Mouse (Mus musculus) cerebellum, adult 2 months (tissue): Measurements from ENCODE around the gene Arl13b. TPM values are rescaled to one million over a fixed set of nuclear protein-coding genes. Genes with fewer than 3 reads are reported as not detected.

Experiments
- DNase-seq, 2 experiments: peaks; one replicate each; pipeline ENCODE4 v3.0.0; 2021
- H3K27ac ChIP-seq: fragments of 200-500 bp; 2 replicates; pipeline ENCODE4 v1.5.1; 2012; ENCODE audit warnings: low read length, control low read depth, inconsistent platforms; ENCODE audit not compliant: insufficient read depth
- H3K27me3 ChIP-seq: fragments of 200-500 bp; 2 replicates; pipeline ENCODE4 v1.6.1; 2012; ENCODE audit warnings: inconsistent platforms, mild to moderate bottlenecking, low read length, moderate library complexity; ENCODE audit not compliant: control insufficient read depth, insufficient read depth
- H3K4me1 ChIP-seq: fragments of 200-500 bp; 2 replicates; pipeline ENCODE4 v1.6.1; 2011; ENCODE audit warnings: low read length; ENCODE audit not compliant: control insufficient read depth, insufficient read depth
- H3K4me3 ChIP-seq: fragments of 200-500 bp; replicated peaks from 2 replicates; pipeline ENCODE3; 2011; ENCODE audit warnings: mild to moderate bottlenecking, low read depth, low read length, control low read depth; ENCODE audit not compliant: insufficient read depth
- CTCF ChIP-seq: fragments of 200-500 bp; IDR thresholded peaks from 2 replicates; pipeline ENCODE4 v1.5.1; 2011; ENCODE audit warnings: low read depth, mild to moderate bottlenecking, control low read depth, low read length, moderate library complexity, borderline replicate concordance; ENCODE audit not compliant: insufficient read depth
- POLR2A ChIP-seq: fragments of 200-500 bp; IDR thresholded peaks from 2 replicates; pipeline ENCODE4 v1.6.1; 2011; ENCODE audit warnings: low read length, control low read depth, borderline replicate concordance; ENCODE audit not compliant: insufficient read depth
- WGBS: fragments of 180-500 bp; shearing (Covaris S2); methylation state at CpG from one replicate; pipeline ENCODE4 v1.1.7; 2018; 5-methylcytosine and 5-hydroxymethylcytosine counted together
- polyA plus RNA-seq: library from polyadenylated mRNA; depleted of rRNA; stranded (reverse); fragments of >200 nt; gene quantifications from 2 replicates; pipeline ENCODE4 v1.2.3, GENCODE M21; 2012; rRNA removed

The Arl13b gene
- polyA plus RNA-seq = 7.0 and 10.7 TPM in 2 replicates

GRCm38 (mm10) chr16:62846498-62847312 is at the start of gene Arl13b:
Gene Arl13b, minus strand, starts transcription at chr16:62847040.
- DNase-seq = peak; percentile 90 to 96

GRCm38 (mm10) chr16:62895824-62896223 is 49.0 kb upstream of the Arl13b start:
- Histone ChIP-seq H3K4me3 (no peak overlapping the region), H3K4me1 (no peaks in the 10 kb centered on the region), H3K27me3 (no peaks in the 10 kb centered on the region), H3K27ac (no peak overlapping the region)
- no peak for DNase-seq
- TF ChIP-seq CTCF (no peak), POLR2A (no peak)
- 87% methylated on average over 3 of the region's 3 CpGs for WGBS

More at GRCm38 (mm10) chr16:62846498-62847312, at the start of gene Arl13b:
- TF ChIP-seq POLR2A = peak; percentile 61
- TF ChIP-seq CTCF = no peak
- H3K27ac ChIP-seq = 0 out of 2 replicates have a peak within 1 kb of the TSS, but pooled peaks have one; percentile 9
- H3K4me1 ChIP-seq = no peaks in the 10 kb centered on the region
- under 1% methylated on average over 52 of the region's 52 CpGs for WGBS
- peak within 1 kb of the TSS; percentile 75 for H3K4me3 ChIP-seq
- no peaks in the 10 kb centered on the region for H3K27me3 ChIP-seq

- DNase-seq = no peak
- Histone ChIP-seq H3K4me1 (no peaks in the 10 kb centered on the region), H3K27ac (no peak overlapping the region), H3K27me3 (no peaks in the 10 kb centered on the region), H3K4me3 (no peak overlapping the region)
- TF ChIP-seq POLR2A = no peak
- TF ChIP-seq CTCF = no peak
- WGBS = 80% methylated on average over 6 of the region's 6 CpGs
These were observed 27.2 kb upstream of the Arl13b start for GRCm38 (mm10) chr16:62874065-62874464.

- WGBS = 68% methylated on average over 4 of the region's 4 CpGs
- Histone ChIP-seq H3K4me3 (no peak overlapping the region), H3K27ac (no peak overlapping the region), H3K27me3 (no peaks in the 10 kb centered on the region), H3K4me1 (no peaks in the 10 kb centered on the region)
- TF ChIP-seq POLR2A = no peak
- TF ChIP-seq CTCF = no peak
- DNase-seq = no peak
These were observed 26.3 kb upstream of the Arl13b start for GRCm38 (mm10) chr16:62873180-62873579.

GRCm38 (mm10) chr16:62872688-62873117 is 25.9 kb upstream of the Arl13b start:
- Histone ChIP-seq H3K27me3 (no peaks in the 10 kb centered on the region), H3K4me1 (no peaks in the 10 kb centered on the region), H3K4me3 (no peak overlapping the region), H3K27ac (no peak overlapping the region)
- DNase-seq = no peak
- WGBS = 62% methylated on average over 5 of the region's 5 CpGs
- TF ChIP-seq POLR2A (no peak), CTCF (no peak)

GRCm38 (mm10) chr16:62861455-62861854 is 14.6 kb upstream of the Arl13b start:
- Histone ChIP-seq H3K27ac (no peak overlapping the region), H3K4me3 (no peak overlapping the region), H3K27me3 (no peaks in the 10 kb centered on the region), H3K4me1 (no peaks in the 10 kb centered on the region)
- DNase-seq = no peak
- TF ChIP-seq CTCF = no peak
- no peak for TF ChIP-seq POLR2A
- WGBS = 58% methylated on average over 6 of the region's 6 CpGs

- Histone ChIP-seq H3K4me1 (no peaks in the 10 kb centered on the region), H3K4me3 (no peak overlapping the region), H3K27me3 (no peaks in the 10 kb centered on the region), H3K27ac (no peak overlapping the region)
- TF ChIP-seq POLR2A (no peak), CTCF (no peak)
- WGBS = 85% methylated on average over 1 of the region's 1 CpGs
- DNase-seq = no peak
These were observed 13.3 kb upstream of the Arl13b start for GRCm38 (mm10) chr16:62860140-62860539.

GRCm38 (mm10) chr16:62858018-62858417 is 11.2 kb upstream of the Arl13b start:
- H3K4me1 ChIP-seq = no peaks in the 10 kb centered on the region
- no peak overlapping the region for H3K4me3 ChIP-seq
- WGBS = 98% methylated on average over 1 of the region's 1 CpGs
- TF ChIP-seq POLR2A (no peak), CTCF (no peak)
- no peaks in the 10 kb centered on the region for H3K27me3 ChIP-seq
- no peak for DNase-seq
- no peak overlapping the region for H3K27ac ChIP-seq
